Mouse (Mus musculus) limb, embryonic 13.5 days (tissue): ENCODE data around the gene Topbp1. TPM values are rescaled to one million over a fixed set of nuclear protein-coding genes. Genes with fewer than 3 reads are reported as not detected.
"Not testable (repeated sequence)": the region's sequence is repeated elsewhere in the genome, so short reads cannot be mapped to it uniquely, and the experiment has no call there.

Source experiments
- ATAC-seq: fragments of 200-750 bp; cut with Nextera tagmentation; 2 replicates; pipeline ENCODE4 v1.8.0; 2017; ENCODE audit warnings: low read depth, moderate number of reproducible peaks, moderate TSS enrichment; ENCODE audit not compliant: low FRiP score
- H3K27ac ChIP-seq: fragments of 300-500 bp; sonication (generic); 2 replicates; pipeline ENCODE4 v1.5.1; 2015; ENCODE audit warnings: inconsistent platforms, mild to moderate bottlenecking, moderate library complexity
- H3K27me3 ChIP-seq: fragments of 300-500 bp; sonication (generic); 2 replicates; pipeline ENCODE4 v1.6.1; 2015; ENCODE audit warnings: mild to moderate bottlenecking, inconsistent platforms
- H3K36me3 ChIP-seq: fragments of 300-500 bp; sonication (generic); 2 replicates; pipeline ENCODE4 v1.6.1; 2015; ENCODE audit warnings: inconsistent platforms, mild to moderate bottlenecking, moderate library complexity
- H3K4me1 ChIP-seq: fragments of 300-500 bp; sonication (generic); 2 replicates; pipeline ENCODE4 v1.6.1; 2015; ENCODE audit warnings: inconsistent platforms
- H3K4me2 ChIP-seq: fragments of 300-500 bp; sonication (generic); replicated peaks from 2 replicates; pipeline ENCODE4 v1.6.1; 2015; ENCODE audit warnings: inconsistent platforms, mild to moderate bottlenecking, moderate library complexity
- H3K4me3 ChIP-seq: fragments of 300-500 bp; sonication (generic); 2 replicates; pipeline ENCODE4 v1.5.1; 2015; ENCODE audit warnings: moderate library complexity, mild to moderate bottlenecking, inconsistent platforms
- H3K9ac ChIP-seq: fragments of 300-500 bp; sonication (generic); 2 replicates; pipeline ENCODE4 v1.6.1; 2015; ENCODE audit warnings: mild to moderate bottlenecking, inconsistent platforms
- H3K9me3 ChIP-seq: fragments of 300-500 bp; sonication (generic); 2 replicates; pipeline ENCODE4 v1.6.1; 2016; ENCODE audit warnings: inconsistent platforms
- WGBS: fragments of 180-500 bp; shearing (Covaris S2); methylation state at CpG from one replicate; pipeline ENCODE4 v1.1.7; 2015; 5-methylcytosine and 5-hydroxymethylcytosine counted together
- polyA plus RNA-seq: library from polyadenylated mRNA; unstranded; fragments of >200 nt; fragmentation: Nextera tagmentation; extraction: Ambion mirVana; gene quantifications from 2 replicates; pipeline ENCODE4 v1.2.1, GENCODE M21; 2015

The Topbp1 gene
- polyA plus RNA-seq, 1 experiment from 2014 or later, result 70.8 TPM

DNA sequence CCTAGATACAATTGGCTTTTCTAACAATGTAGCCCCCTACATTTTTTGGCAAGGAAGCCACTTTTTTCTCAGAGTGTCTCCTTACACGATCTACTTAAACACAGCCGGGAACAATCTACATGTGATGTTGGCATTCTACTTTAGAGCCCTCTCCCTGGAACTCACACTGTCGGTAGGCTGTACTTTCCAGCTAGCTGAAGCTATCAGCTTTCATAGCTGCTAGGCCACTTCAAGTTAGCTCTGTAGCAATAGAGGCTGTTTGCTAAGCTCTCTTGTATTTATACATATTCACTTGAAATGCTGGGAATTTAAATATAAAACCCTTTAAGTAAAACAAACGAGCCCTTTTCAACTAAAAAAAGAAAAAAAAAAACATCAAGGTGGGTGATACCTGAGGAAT is 2.8 kb upstream of the Topbp1 start:
- Histone ChIP-seq H3K27me3 (no peaks in the 10 kb centered on the region), H3K9ac (no peak overlapping the region), H3K4me3 (no peak overlapping the region), H3K4me1 (peaks cover 14% of the 10 kb centered on the region), H3K27ac (no peak overlapping the region), H3K9me3 (no peaks in the 10 kb centered on the region), H3K36me3 (no peaks in the 10 kb centered on the region), H3K4me2 (no peak overlapping the region)
- WGBS, result 77% methylated on average over 4 of the region's 4 CpGs
- ATAC-seq, result no peak

DNA sequence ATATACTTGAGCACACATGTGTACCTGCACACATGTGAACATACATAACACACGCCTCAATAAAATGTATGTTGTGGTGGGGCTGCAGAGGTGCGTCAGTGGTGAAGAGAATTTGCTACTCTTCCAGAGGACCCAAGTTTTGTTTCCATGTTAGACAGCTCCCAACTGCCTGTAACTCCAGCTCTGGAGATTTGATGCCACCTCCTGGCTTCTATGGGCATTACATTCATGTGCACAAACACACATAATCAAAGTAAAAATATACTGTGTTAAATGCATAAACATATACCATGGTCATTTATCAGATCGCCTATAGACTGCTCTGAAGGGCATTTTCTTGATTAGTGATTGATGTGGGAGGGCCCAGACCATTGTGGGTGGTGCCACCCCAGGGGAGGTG is 2.3 kb upstream of the Topbp1 start:
- no peak for ATAC-seq
- H3K36me3 ChIP-seq, result peaks cover under 1% of the 10 kb centered on the region
- no peak overlapping the region for H3K27ac ChIP-seq
- H3K4me3 ChIP-seq, result no peak overlapping the region
- no peaks in the 10 kb centered on the region for H3K27me3 ChIP-seq
- H3K4me1 ChIP-seq, result peaks cover 19% of the 10 kb centered on the region
- no peak overlapping the region for H3K4me2 ChIP-seq
- WGBS, result 69% methylated on average over 3 of the region's 3 CpGs
- no peaks in the 10 kb centered on the region for H3K9me3 ChIP-seq
- no peak overlapping the region for H3K9ac ChIP-seq

DNA sequence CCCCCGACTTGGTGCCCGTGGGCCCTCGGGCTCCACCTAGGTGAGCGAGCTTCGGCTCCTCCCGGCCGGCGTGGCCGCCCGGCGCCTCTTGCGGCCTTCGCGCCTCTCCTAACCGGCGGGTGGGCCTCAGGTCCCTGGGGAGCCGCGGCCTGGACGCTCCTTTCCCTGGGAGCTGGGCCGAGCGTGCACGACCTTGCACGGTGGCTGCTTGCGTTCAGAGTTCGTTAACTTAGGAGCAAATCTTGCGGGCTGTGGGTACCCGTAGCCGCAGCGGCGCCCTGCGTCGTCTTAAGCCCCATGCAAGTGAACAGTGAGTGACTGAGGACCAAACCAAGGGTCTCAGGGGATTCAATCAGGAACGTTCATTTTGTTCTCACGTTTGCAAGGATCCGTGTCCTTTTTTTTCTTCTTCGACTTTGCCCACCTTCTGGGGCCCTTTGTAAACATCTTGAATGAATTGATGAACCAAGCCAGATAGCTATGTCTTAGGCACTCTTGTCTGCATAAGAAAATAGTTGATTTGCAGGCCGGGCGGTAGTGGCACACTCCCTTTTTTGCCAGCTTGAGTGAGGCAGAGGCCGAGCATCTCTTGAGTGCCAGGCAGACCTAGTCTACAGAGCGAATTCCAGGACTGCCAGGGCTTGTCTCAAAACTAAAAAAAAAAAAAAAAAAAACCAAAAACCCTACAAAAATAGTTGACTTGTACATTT is 472 bp downstream of the Topbp1 start:
- ATAC-seq, result peak; percentile 69
- under 1% methylated on average over 39 of the region's 40 CpGs for WGBS
- H3K4me3 ChIP-seq, result peak overlapping the region; percentile 82
- peak overlapping the region; percentile 89; the same call in 1 of the 2 replicates for H3K27ac ChIP-seq
- H3K36me3 ChIP-seq, result peaks cover 27% of the 10 kb centered on the region
- no peaks in the 10 kb centered on the region for H3K9me3 ChIP-seq
- H3K27me3 ChIP-seq, result no peaks in the 10 kb centered on the region
- peak overlapping the region; percentile 89 for H3K9ac ChIP-seq
- peak overlapping the region; percentile 78 for H3K4me2 ChIP-seq
- peaks cover 20% of the 10 kb centered on the region for H3K4me1 ChIP-seq

DNA sequence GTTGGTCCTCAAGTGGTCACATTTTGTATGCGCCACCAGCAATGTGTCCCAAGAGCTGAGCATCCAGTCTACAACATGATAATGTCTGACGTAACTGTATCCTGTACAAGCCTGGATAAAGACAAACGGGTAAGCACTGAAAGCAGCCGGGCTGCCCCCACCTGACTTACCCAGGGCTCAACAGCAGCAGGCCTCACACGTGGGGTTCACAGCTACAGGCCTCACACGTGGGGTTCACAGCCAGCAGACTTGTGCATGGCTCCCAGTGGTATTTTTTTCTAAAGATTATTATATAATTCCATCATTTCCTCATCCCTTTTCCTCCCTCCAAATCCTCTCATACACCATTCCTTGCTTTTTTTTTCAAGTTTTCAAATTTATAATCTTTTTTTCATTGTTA is 4.8 kb downstream of the Topbp1 start:
- Histone ChIP-seq H3K4me1 (peaks cover 20% of the 10 kb centered on the region), H3K9ac (no peak overlapping the region), H3K27ac (no peak overlapping the region), H3K27me3 (no peaks in the 10 kb centered on the region), H3K9me3 (no peaks in the 10 kb centered on the region), H3K4me2 (no peak overlapping the region), H3K4me3 (no peak overlapping the region), H3K36me3 (peaks cover 62% of the 10 kb centered on the region)
- no peak for ATAC-seq
- WGBS, result 90% methylated on average over 6 of the region's 6 CpGs

DNA sequence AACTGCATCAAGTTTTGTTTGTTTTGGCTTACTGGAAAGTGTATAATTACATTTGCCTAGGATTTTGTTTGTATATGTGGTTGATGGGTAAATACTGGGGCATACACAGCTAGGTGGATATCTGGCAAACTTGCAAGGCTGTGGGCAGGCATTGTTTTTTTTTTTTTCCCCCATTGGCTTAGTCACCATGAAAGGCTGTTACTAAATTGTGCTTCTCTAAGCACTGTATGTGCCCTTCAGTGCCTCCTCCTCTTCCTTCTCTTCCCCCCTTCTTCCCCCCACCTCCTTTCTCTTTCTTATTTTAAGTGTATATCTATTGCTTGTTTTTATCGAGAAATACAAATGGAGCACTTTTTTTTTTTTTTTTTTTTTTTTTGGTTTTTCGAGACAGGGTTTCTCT is 19.7 kb downstream of the Topbp1 start:
- 88% methylated on average over 1 of the region's 2 CpGs for whole genome bisulfite sequencing
- no peak overlapping the region for H3K9ac ChIP-seq
- H3K4me1 ChIP-seq, result no peaks in the 10 kb centered on the region
- no peak overlapping the region for H3K4me3 ChIP-seq
- no peak overlapping the region for H3K27ac ChIP-seq
- peaks cover 90% of the 10 kb centered on the region for H3K36me3 ChIP-seq
- no peak overlapping the region for H3K4me2 ChIP-seq
- no peak for ATAC-seq
- H3K27me3 ChIP-seq, result no peaks in the 10 kb centered on the region
- H3K9me3 ChIP-seq, result no peaks in the 10 kb centered on the region

GRCm38 (mm10) chr9:103326449-103326848 is 21.4 kb downstream of the Topbp1 start:
- Histone ChIP-seq H3K4me1 (no peaks in the 10 kb centered on the region), H3K27me3 (no peaks in the 10 kb centered on the region), H3K9me3 (no peaks in the 10 kb centered on the region), H3K4me3 (no peak overlapping the region), H3K27ac (no peak overlapping the region), H3K36me3 (peaks cover 87% of the 10 kb centered on the region), H3K4me2 (no peak overlapping the region), H3K9ac (no peak overlapping the region)
- 89% methylated on average over 9 of the region's 9 CpGs for WGBS
- ATAC-seq, result no peak

DNA sequence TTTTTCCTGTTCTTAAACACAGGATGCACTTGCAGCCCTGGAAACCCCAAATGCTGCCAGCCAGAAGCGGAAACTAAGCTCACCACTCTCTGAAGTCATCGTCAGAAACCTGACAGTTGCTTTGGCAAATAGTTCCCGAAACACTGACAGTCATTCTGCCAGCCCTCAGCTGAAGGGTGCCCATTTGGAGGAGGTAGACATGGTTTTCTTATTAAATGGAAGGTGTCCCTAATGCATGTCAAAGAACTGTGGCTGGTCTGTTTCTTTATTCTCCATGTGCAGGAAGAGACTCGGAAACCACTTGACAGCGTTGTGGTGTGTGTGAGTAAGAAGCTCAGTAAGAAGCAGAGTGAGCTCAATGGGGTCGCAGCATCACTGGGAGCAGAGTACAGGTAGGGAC is 27.6 kb downstream of the Topbp1 start:
- 93% methylated on average over 6 of the region's 6 CpGs for WGBS
- Histone ChIP-seq H3K36me3 (peaks cover 87% of the 10 kb centered on the region), H3K27me3 (no peaks in the 10 kb centered on the region), H3K4me3 (no peak overlapping the region), H3K27ac (no peak overlapping the region), H3K9ac (no peak overlapping the region), H3K9me3 (no peaks in the 10 kb centered on the region), H3K4me1 (no peaks in the 10 kb centered on the region), H3K4me2 (no peak overlapping the region)
- no peak for ATAC-seq

GRCm38 (mm10) chr9:103336912-103337311 is 31.9 kb downstream of the Topbp1 start:
- H3K4me1 ChIP-seq, result no peaks in the 10 kb centered on the region
- no peak overlapping the region for H3K9ac ChIP-seq
- ATAC-seq, result no peak
- peaks cover 88% of the 10 kb centered on the region for H3K36me3 ChIP-seq
- no peak overlapping the region for H3K27ac ChIP-seq
- no peak overlapping the region for H3K4me2 ChIP-seq
- H3K9me3 ChIP-seq, result no peaks in the 10 kb centered on the region
- no peaks in the 10 kb centered on the region for H3K27me3 ChIP-seq
- no peak overlapping the region for H3K4me3 ChIP-seq

DNA sequence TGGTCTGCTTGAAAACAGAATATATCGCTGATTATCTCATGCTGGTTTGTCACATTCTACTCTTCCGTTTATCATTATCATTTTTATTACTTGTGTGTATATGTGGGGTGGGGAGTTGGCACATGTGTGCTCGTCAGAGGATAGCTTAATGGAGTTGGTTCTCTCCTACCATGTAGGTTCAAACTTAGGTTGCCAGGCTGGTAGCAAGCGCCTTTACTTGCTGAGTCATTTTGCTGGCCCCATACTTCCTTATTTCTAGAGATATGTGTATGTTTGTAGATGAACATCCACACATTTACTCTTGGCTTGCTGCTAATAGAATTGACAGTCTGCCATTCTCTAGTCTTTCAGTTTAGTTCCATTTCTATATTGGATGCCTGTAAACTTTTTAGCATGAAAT is 42.0 kb downstream of the Topbp1 start:
- Histone ChIP-seq H3K4me3 (no peak overlapping the region), H3K27me3 (no peaks in the 10 kb centered on the region), H3K9ac (no peak overlapping the region), H3K27ac (no peak overlapping the region), H3K4me2 (no peak overlapping the region), H3K9me3 (no peaks in the 10 kb centered on the region), H3K4me1 (no peaks in the 10 kb centered on the region; the same call in 1 of the 2 replicates), H3K36me3 (peaks cover 83% of the 10 kb centered on the region)
- ATAC-seq, result no peak
- WGBS, result 81% methylated on average over 4 of the region's 4 CpGs

DNA sequence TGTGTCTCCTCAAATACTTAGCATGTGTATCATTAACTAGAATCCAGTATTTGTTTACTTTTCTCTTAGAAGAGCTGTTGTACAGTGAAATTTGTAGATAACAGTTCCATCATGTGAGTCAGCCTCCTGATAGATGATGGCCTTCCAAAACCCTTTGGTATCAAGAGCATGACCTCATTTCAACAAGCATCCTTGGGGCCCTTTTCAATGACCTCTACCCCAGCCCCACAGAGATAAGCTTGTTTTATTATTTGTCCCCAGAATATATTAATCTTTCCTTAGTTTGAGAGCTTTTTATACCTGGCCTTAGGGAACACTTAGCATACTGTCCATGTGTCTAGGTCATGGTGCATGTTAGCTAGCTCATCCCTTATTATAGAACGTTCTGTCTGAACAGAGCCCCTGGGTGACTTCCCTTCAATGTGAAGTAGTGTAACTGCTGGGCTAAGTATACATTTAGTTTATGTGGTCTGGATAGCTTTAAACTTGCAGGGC is 43.0 kb downstream of the Topbp1 start:
- no peak for ATAC-seq
- no peak overlapping the region for H3K4me3 ChIP-seq
- WGBS, result 77% methylated on average over 1 of the region's 1 CpGs
- H3K27ac ChIP-seq, result no peak overlapping the region
- no peaks in the 10 kb centered on the region; the same call in 1 of the 2 replicates for H3K4me1 ChIP-seq
- H3K36me3 ChIP-seq, result peaks cover 83% of the 10 kb centered on the region
- H3K4me2 ChIP-seq, result no peak overlapping the region
- no peaks in the 10 kb centered on the region for H3K9me3 ChIP-seq
- H3K9ac ChIP-seq, result no peak overlapping the region
- H3K27me3 ChIP-seq, result no peaks in the 10 kb centered on the region

DNA sequence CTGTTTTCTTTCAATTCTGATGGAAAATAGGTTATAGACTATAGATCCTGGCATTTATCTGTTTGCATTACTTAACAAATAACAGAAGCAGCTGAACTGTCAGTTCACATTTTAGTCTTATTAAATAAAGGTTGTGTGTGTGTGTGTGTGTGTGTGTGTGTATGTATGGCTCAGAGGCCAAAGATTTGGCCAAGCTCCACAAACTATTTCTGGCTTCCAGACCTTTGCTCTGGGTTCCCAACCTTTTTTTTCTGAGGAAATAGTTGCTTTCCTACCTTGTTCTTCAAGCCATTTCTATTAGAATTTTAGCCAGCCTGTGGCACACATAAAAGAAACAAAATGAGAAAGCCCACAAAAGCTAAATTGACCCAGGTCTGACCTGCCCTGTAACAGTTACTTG is 43.8 kb downstream of the Topbp1 start:
- Histone ChIP-seq H3K9me3 (no peaks in the 10 kb centered on the region), H3K9ac (no peak overlapping the region), H3K36me3 (peaks cover 77% of the 10 kb centered on the region), H3K4me2 (no peak overlapping the region), H3K27me3 (no peaks in the 10 kb centered on the region), H3K4me1 (no peaks in the 10 kb centered on the region; the same call in 1 of the 2 replicates), H3K27ac (no peak overlapping the region), H3K4me3 (no peak overlapping the region)
- no peak for ATAC-seq

DNA sequence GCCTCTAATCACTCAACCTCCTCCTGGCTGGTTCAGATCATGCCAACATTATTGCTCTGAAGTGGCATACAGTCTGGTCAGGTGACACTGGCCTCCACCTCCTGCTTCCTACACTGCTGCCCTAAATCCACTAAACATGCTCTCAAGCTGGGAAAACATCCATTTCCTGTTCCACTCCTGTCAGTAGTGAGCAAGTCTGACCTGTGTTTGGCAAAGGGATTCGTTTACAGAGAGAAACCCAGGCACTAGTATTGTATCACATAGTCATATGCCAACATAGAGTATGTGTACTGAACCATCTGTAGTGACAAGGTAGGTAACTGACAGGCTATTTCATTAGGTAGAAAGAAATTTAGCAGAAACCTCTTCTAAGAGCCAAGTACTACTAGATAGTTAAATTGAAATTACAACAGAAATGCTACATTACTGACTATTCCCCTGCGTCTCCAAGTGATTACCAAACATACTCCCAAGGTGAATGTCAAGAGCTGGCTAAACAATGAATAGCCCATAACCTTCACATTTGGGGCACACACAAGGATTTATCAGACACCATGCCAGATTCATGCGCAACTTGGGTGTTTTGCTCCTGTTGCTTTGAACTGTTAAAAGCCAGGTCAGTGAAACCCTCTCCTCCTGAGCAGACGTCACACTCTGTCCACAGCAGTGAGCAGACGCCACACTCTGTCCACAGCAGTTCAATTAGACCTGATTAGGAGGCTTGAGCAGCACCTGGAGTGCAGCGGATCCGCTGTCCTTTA is 48.7 kb downstream of the Topbp1 start:
- H3K4me2 ChIP-seq, H3K27ac ChIP-seq, ATAC-seq, H3K27me3 ChIP-seq, H3K9ac ChIP-seq, H3K9me3 ChIP-seq, H3K4me3 ChIP-seq, H3K4me1 ChIP-seq: not testable (repeated sequence)
- 86% methylated on average over 7 of the region's 7 CpGs for WGBS
- H3K36me3 ChIP-seq, result peaks cover 66% of the 10 kb centered on the region
